Comparison of ENCODE assay signal across 28 mouse cellular contexts in genomic region chr15:79552566-79552965, GRCm38 (mm10). TPM values are rescaled to one million over a fixed set of nuclear protein-coding genes. Genes with fewer than 3 reads are reported as not detected.
"Had no signal": no experiment of that assay in that cellular context is flagged by ENCODE, and none has a peak within 500 bp of the region (broad histone marks: within the 10 kb centered on the region; RNA-seq: fewer than 3 reads in every experiment).

No protein-coding gene starts in this region.

- H3K27ac ChIP-seq: heart, embryonic 10.5 days; hindbrain, embryonic 10.5 days; hindbrain, embryonic 12.5 days; hindbrain, embryonic 14.5 days; intestine, embryonic 15.5 days; layer of hippocampus, adult 2 months; left cerebral cortex, adult 2 months; limb, embryonic 10.5 days; limb, embryonic 12.5 days had no signal

- H3K4me3 ChIP-seq: heart, embryonic 10.5 days; heart, embryonic 12.5 days; hindbrain, embryonic 10.5 days; hindbrain, embryonic 12.5 days; intestine, embryonic 15.5 days; layer of hippocampus, adult 2 months; left cerebral cortex, adult 2 months; limb, embryonic 10.5 days; limb, embryonic 12.5 days had no signal

- H3K9ac ChIP-seq: heart, embryonic 12.5 days; hindbrain, embryonic 12.5 days; hindbrain, embryonic 14.5 days; intestine, embryonic 15.5 days; limb, embryonic 12.5 days had no signal

- H3K4me1 ChIP-seq: heart, embryonic 10.5 days; heart, embryonic 12.5 days; hindbrain, embryonic 10.5 days; hindbrain, embryonic 12.5 days; intestine, embryonic 15.5 days; limb, embryonic 10.5 days; limb, embryonic 12.5 days had no signal

- H3K9me3 ChIP-seq: heart, embryonic 10.5 days; heart, embryonic 12.5 days; hindbrain, embryonic 10.5 days; hindbrain, embryonic 12.5 days; intestine, embryonic 15.5 days; limb, embryonic 10.5 days; limb, embryonic 12.5 days had no signal

- DNase-seq: gastrocnemius, postnatal 14 days; heart, adult 18-20 months; heart, postnatal 10 days; heart, postnatal 4 days; kidney, adult 18-20 months; kidney, adult 8-10 months; kidney, postnatal 10 days; kidney, postnatal 25 days; kidney, postnatal 4 days; liver had no signal

- H3K4me2 ChIP-seq: heart, embryonic 12.5 days; hindbrain, embryonic 12.5 days; hindbrain, embryonic 14.5 days; intestine, embryonic 15.5 days; limb, embryonic 12.5 days had no signal

- H3K27me3 ChIP-seq: intestine, embryonic 15.5 days; limb, embryonic 12.5 days had no signal

- H3K36me3 ChIP-seq: heart, embryonic 10.5 days; heart, embryonic 12.5 days; hindbrain, embryonic 10.5 days; hindbrain, embryonic 12.5 days; intestine, embryonic 15.5 days; limb, embryonic 10.5 days; limb, embryonic 12.5 days had no signal

- ATAC-seq: hindbrain, embryonic 16.5 days; inflammation-experienced regulatory T-cells, adult 6 months; intestine, embryonic 15.5 days; intestine, postnatal 0 days had no signal

RNA-seq across cellular contexts. Expression of gene Kdelr3, which starts 36.4 kb away (rescaled TPM):
- total RNA-seq: granulocyte monocyte progenitor cell, adult 5-6 weeks had no signal

RNA-seq across cellular contexts. Expression of gene Kcnj4, which starts 47.5 kb away (rescaled TPM):
- total RNA-seq: gastrocnemius, adult 18-20 months; granulocyte monocyte progenitor cell, adult 5-6 weeks; heart, postnatal 25 days had no signal
- polyA plus RNA-seq: hindbrain, embryonic 10.5 days; hindbrain, embryonic 12.5 days; hindbrain, embryonic 14.5 days; hindbrain, embryonic 16.5 days; inflammation-experienced regulatory T-cells, adult 6 months; intestine, embryonic 15.5 days; intestine, postnatal 0 days; kidney, embryonic 14.5 days; limb, embryonic 10.5 days; limb, embryonic 12.5 days had no signal

RNA-seq across cellular contexts. Expression of gene Dmc1, which starts 52.3 kb away (rescaled TPM):
- total RNA-seq: gastrocnemius, adult 18-20 months; gastrocnemius, adult 8-10 months; heart, adult 18-20 months had no signal
- polyA plus RNA-seq: inflammation-experienced regulatory T-cells, adult 6 months had no signal
